Mouse (Mus musculus) G1E (cell line): ENCODE results near the gene Zkscan4. TPM values are rescaled to one million over a fixed set of nuclear protein-coding genes. Genes with fewer than 3 reads are reported as not detected.
A peak's percentile ranks its signal among the peaks of the same experiment; 100 is the strongest.

Source experiments
- ATAC-seq: 2 replicates; pipeline ENCODE4 v1.8.0; 2016; ENCODE audit warnings: mild to moderate bottlenecking; ENCODE audit not compliant: insufficient number of reproducible peaks, poor library complexity, low FRiP score, severe bottlenecking; ENCODE audit errors: extremely low read depth
- DNase-seq: peaks from one replicate; pipeline ENCODE4 v3.0.0; 2012; ENCODE audit warnings: low spot score
- H3K27me3 ChIP-seq: 2 replicates; pipeline ENCODE4 v1.6.1; 2012; ENCODE audit warnings: mild to moderate bottlenecking, low read length, inconsistent platforms; ENCODE audit not compliant: insufficient read depth
- H3K36me3 ChIP-seq: replicated peaks from 2 replicates; pipeline ENCODE3; 2012; ENCODE audit warnings: mild to moderate bottlenecking, inconsistent platforms
- H3K4me1 ChIP-seq: 2 replicates; pipeline ENCODE4 v1.6.1; 2012; ENCODE audit warnings: low read depth, low read length, inconsistent platforms, mixed read lengths; ENCODE audit not compliant: insufficient read depth
- H3K4me3 ChIP-seq: 2 replicates; pipeline ENCODE4 v1.5.1; 2012; ENCODE audit warnings: low read depth, mild to moderate bottlenecking, inconsistent platforms, low read length, moderate library complexity, mixed read lengths
- H3K9me3 ChIP-seq: replicated peaks from 2 replicates; pipeline ENCODE4 v1.6.1; 2012; ENCODE audit warnings: inconsistent platforms
- CTCF ChIP-seq: IDR thresholded peaks from 2 replicates; pipeline ENCODE4 v1.5.1; 2012; ENCODE audit warnings: low read depth, low read length, inconsistent platforms, mixed read lengths
- GATA1 ChIP-seq: IDR thresholded peaks from 2 replicates; pipeline ENCODE4 v1.6.1; 2012; ENCODE audit warnings: borderline replicate concordance, low read length, inconsistent platforms, mixed read lengths
- GATA2 ChIP-seq: IDR thresholded peaks from 2 replicates; pipeline ENCODE4 v1.6.1; 2012; ENCODE audit warnings: low read depth, low read length, inconsistent platforms, borderline replicate concordance
- POLR2AphosphoS5 ChIP-seq: IDR thresholded peaks from 2 replicates; pipeline ENCODE4 v1.6.1; 2012; ENCODE audit warnings: low read depth, low read length, inconsistent platforms; ENCODE audit not compliant: insufficient replicate concordance
- TAL1 ChIP-seq: conservative IDR thresholded peaks from 2 replicates; pipeline ENCODE4 v1.6.1; 2012; ENCODE audit warnings: low read depth, low read length, inconsistent platforms, mixed read lengths
- polyA plus RNA-seq: library from polyadenylated mRNA; stranded (reverse); fragments of >175 nt; gene quantifications from 2 replicates; pipeline ENCODE4 v1.2.3, GENCODE M21; 2012
- total RNA-seq, 2 experiments: library from RNA; stranded (forward) in 1 of 2; stranded (reverse) in 1 of 2; fragments of 200-1000 nt in 1 of 2; fragments of >200 nt in 1 of 2; fragmentation: Nextera tagmentation in 1 of 2; gene quantifications; 2 replicates each; pipeline ENCODE4 v1.2.3; 2014 to 2017

Zkscan4 gene
- total and polyA plus RNA-seq, 3 experiments: 0.05 TPM; not detected in 2

- H3K4me3 ChIP-seq: peak overlapping the region; percentile 82
- no peaks in the 10 kb centered on the region for H3K9me3 ChIP-seq
- peaks cover 22% of the 10 kb centered on the region for H3K36me3 ChIP-seq
- no peak for ATAC-seq
- no peak for TF ChIP-seq CTCF
- peaks cover 13% of the 10 kb centered on the region for H3K4me1 ChIP-seq
- no peaks in the 10 kb centered on the region for H3K27me3 ChIP-seq
- DNase-seq: no peak
These were observed 51.4 kb downstream of the Zkscan4 start for GRCm38 (mm10) chr13:21530136-21530535.

- peaks cover 17% of the 10 kb centered on the region for H3K36me3 ChIP-seq
- ATAC-seq (peak; percentile 93), DNase-seq (peak; percentile 78)
- H3K4me1 ChIP-seq: peaks cover 13% of the 10 kb centered on the region
- no peak for TF ChIP-seq TAL1
- TF ChIP-seq POLR2AphosphoS5: no peak
- no peak for TF ChIP-seq GATA2
- no peak for TF ChIP-seq CTCF
- TF ChIP-seq GATA1: no peak
- no peaks in the 10 kb centered on the region for H3K9me3 ChIP-seq
- H3K4me3 ChIP-seq: peak within 1 kb of the TSS; percentile 82
- no peaks in the 10 kb centered on the region for H3K27me3 ChIP-seq
These were observed 52.1 kb downstream of the Zkscan4 start, which contains the start of gene Zkscan8 for GRCm38 (mm10) chr13:21530781-21531201. Zkscan8 (minus strand) TSS chr13:21531120.

Other genes starting within 250 kb of the Zkscan4 start
Only the 20 nearest of the 24 such genes appear.
- not detected in 2 replicates for gene Gpx5, start 186.2 kb upstream of the Zkscan4 start, total RNA-seq (2014; fragmentation: Nextera tagmentation)
- gene Gpx5, start 186.2 kb upstream of the Zkscan4 start, total RNA-seq (2017): 0.11 TPM in 1 of 2 replicates, not detected in the other
- gene Gpx5, start 186.2 kb upstream of the Zkscan4 start, polyA plus RNA-seq: not detected in 2 replicates
- not detected in 2 replicates for gene Gpx6, start 166.8 kb upstream of the Zkscan4 start, total RNA-seq (2014; fragmentation: Nextera tagmentation)
- 0.11 and 0.29 TPM in 2 replicates for gene Gpx6, start 166.8 kb upstream of the Zkscan4 start, total RNA-seq (2017)
- gene Gpx6, start 166.8 kb upstream of the Zkscan4 start, polyA plus RNA-seq: not detected in 2 replicates
- not detected in 2 replicates for gene Olfr1367, start 132.0 kb upstream of the Zkscan4 start, total RNA-seq (2014; fragmentation: Nextera tagmentation)
- gene Olfr1367, start 132.0 kb upstream of the Zkscan4 start, total RNA-seq (2017): 0.44 TPM in 1 of 2 replicates, not detected in the other
- gene Olfr1367, start 132.0 kb upstream of the Zkscan4 start, polyA plus RNA-seq: not detected in 2 replicates
- gene Zscan12, start 116.1 kb upstream of the Zkscan4 start, total RNA-seq (2014; fragmentation: Nextera tagmentation): 10.7 and 14.6 TPM in 2 replicates
- gene Zscan12, start 116.1 kb upstream of the Zkscan4 start, total RNA-seq (2017): 16.2 and 16.8 TPM in 2 replicates
- gene Zscan12, start 116.1 kb upstream of the Zkscan4 start, polyA plus RNA-seq: 3.4 and 4.0 TPM in 2 replicates
- gene Zkscan3, start 76.2 kb upstream of the Zkscan4 start, total RNA-seq (2014; fragmentation: Nextera tagmentation): 60.6 and 78.1 TPM in 2 replicates
- gene Zkscan3, start 76.2 kb upstream of the Zkscan4 start, total RNA-seq (2017): 59.0 and 59.3 TPM in 2 replicates
- gene Zkscan3, start 76.2 kb upstream of the Zkscan4 start, polyA plus RNA-seq: 4.6 and 5.5 TPM in 2 replicates
- 5.9 and 6.8 TPM in 2 replicates for gene Pgbd1, start 37.8 kb upstream of the Zkscan4 start, total RNA-seq (2014; fragmentation: Nextera tagmentation)
- 3.9 and 4.9 TPM in 2 replicates for gene Pgbd1, start 37.8 kb upstream of the Zkscan4 start, total RNA-seq (2017)
- 0.21 and 0.22 TPM in 2 replicates for gene Pgbd1, start 37.8 kb upstream of the Zkscan4 start, polyA plus RNA-seq
- 43.0 and 43.6 TPM in 2 replicates for gene Zscan26, start 25.2 kb upstream of the Zkscan4 start, total RNA-seq (2014; fragmentation: Nextera tagmentation)
- 34.7 TPM in 2 replicates for gene Zscan26, start 25.2 kb upstream of the Zkscan4 start, total RNA-seq (2017)
- 3.2 and 3.4 TPM in 2 replicates for gene Zscan26, start 25.2 kb upstream of the Zkscan4 start, polyA plus RNA-seq
- gene Nkapl, start 10.4 kb upstream of the Zkscan4 start, total RNA-seq (2014; fragmentation: Nextera tagmentation): 2.2 TPM in 1 of 2 replicates, not detected in the other
- 0.66 and 1.1 TPM in 2 replicates for gene Nkapl, start 10.4 kb upstream of the Zkscan4 start, total RNA-seq (2017)
- gene Nkapl, start 10.4 kb upstream of the Zkscan4 start, polyA plus RNA-seq: 0.53 and 0.54 TPM in 2 replicates
- not detected in 2 replicates for gene Gm10065, start 534 bp downstream of the Zkscan4 start, total RNA-seq (2014; fragmentation: Nextera tagmentation)
- gene Gm10065, start 534 bp downstream of the Zkscan4 start, total RNA-seq (2017): 0.64 and 0.93 TPM in 2 replicates
- not detected in 2 replicates for gene Gm10065, start 534 bp downstream of the Zkscan4 start, polyA plus RNA-seq
- 1.1 and 1.7 TPM in 2 replicates for gene AK157302, start 16.3 kb downstream of the Zkscan4 start, total RNA-seq (2014; fragmentation: Nextera tagmentation)
- gene AK157302, start 16.3 kb downstream of the Zkscan4 start, total RNA-seq (2017): 0.22 and 0.58 TPM in 2 replicates
- gene AK157302, start 16.3 kb downstream of the Zkscan4 start, polyA plus RNA-seq: 0.07 TPM in 1 of 2 replicates, not detected in the other
- gene Gm11273, start 22.5 kb downstream of the Zkscan4 start, total RNA-seq (2014; fragmentation: Nextera tagmentation): 5.1 and 9.0 TPM in 2 replicates
- 9.9 and 11.6 TPM in 2 replicates for gene Gm11273, start 22.5 kb downstream of the Zkscan4 start, total RNA-seq (2017)
- gene Gm11273, start 22.5 kb downstream of the Zkscan4 start, polyA plus RNA-seq: 38.3 and 48.1 TPM in 2 replicates
- 36.9 and 42.1 TPM in 2 replicates for gene Zkscan8, start 52.2 kb downstream of the Zkscan4 start, total RNA-seq (2014; fragmentation: Nextera tagmentation)
- gene Zkscan8, start 52.2 kb downstream of the Zkscan4 start, total RNA-seq (2017): 14.2 and 15.7 TPM in 2 replicates
- gene Zkscan8, start 52.2 kb downstream of the Zkscan4 start, polyA plus RNA-seq: 4.3 and 5.8 TPM in 2 replicates
- not detected in 2 replicates for gene Olfr1366, start 63.9 kb downstream of the Zkscan4 start, total RNA-seq (2014; fragmentation: Nextera tagmentation)
- gene Olfr1366, start 63.9 kb downstream of the Zkscan4 start, total RNA-seq (2017): 0.23 and 0.44 TPM in 2 replicates
- gene Olfr1366, start 63.9 kb downstream of the Zkscan4 start, polyA plus RNA-seq: not detected in 2 replicates
- gene Olfr1535, start 81.0 kb downstream of the Zkscan4 start, total RNA-seq (2014; fragmentation: Nextera tagmentation): not detected in 2 replicates
- 0.06 and 0.11 TPM in 2 replicates for gene Olfr1535, start 81.0 kb downstream of the Zkscan4 start, total RNA-seq (2017)
- not detected in 2 replicates for gene Olfr1535, start 81.0 kb downstream of the Zkscan4 start, polyA plus RNA-seq
- not detected in 2 replicates for gene Olfr1364, start 102.9 kb downstream of the Zkscan4 start, total RNA-seq (2014; fragmentation: Nextera tagmentation)
- gene Olfr1364, start 102.9 kb downstream of the Zkscan4 start, total RNA-seq (2017): 0.17 and 0.27 TPM in 2 replicates
- not detected in 2 replicates for gene Olfr1364, start 102.9 kb downstream of the Zkscan4 start, polyA plus RNA-seq
- not detected in 2 replicates for gene Olfr1362, start 135.1 kb downstream of the Zkscan4 start, total RNA-seq (2014; fragmentation: Nextera tagmentation)
- gene Olfr1362, start 135.1 kb downstream of the Zkscan4 start, total RNA-seq (2017): 0.06 TPM in 1 of 2 replicates, not detected in the other
- not detected in 2 replicates for gene Olfr1362, start 135.1 kb downstream of the Zkscan4 start, polyA plus RNA-seq
- not detected in 2 replicates for gene Olfr11, start 163.6 kb downstream of the Zkscan4 start, total RNA-seq (2014; fragmentation: Nextera tagmentation)
- gene Olfr11, start 163.6 kb downstream of the Zkscan4 start, total RNA-seq (2017): 0.05 TPM in 1 of 2 replicates, not detected in the other
- not detected in 2 replicates for gene Olfr11, start 163.6 kb downstream of the Zkscan4 start, polyA plus RNA-seq
- not detected in 2 replicates for gene Olfr1361, start 184.5 kb downstream of the Zkscan4 start, total RNA-seq (2014; fragmentation: Nextera tagmentation)
- gene Olfr1361, start 184.5 kb downstream of the Zkscan4 start, total RNA-seq (2017): 0.05 and 0.17 TPM in 2 replicates
- gene Olfr1361, start 184.5 kb downstream of the Zkscan4 start, polyA plus RNA-seq: not detected in 2 replicates
- gene Olfr1360, start 198.5 kb downstream of the Zkscan4 start, total RNA-seq (2014; fragmentation: Nextera tagmentation): not detected in 2 replicates
- gene Olfr1360, start 198.5 kb downstream of the Zkscan4 start, total RNA-seq (2017): not detected in 2 replicates
- gene Olfr1360, start 198.5 kb downstream of the Zkscan4 start, polyA plus RNA-seq: not detected in 2 replicates
- not detected in 2 replicates for gene Olfr1359, start 219.2 kb downstream of the Zkscan4 start, total RNA-seq (2014; fragmentation: Nextera tagmentation)
- gene Olfr1359, start 219.2 kb downstream of the Zkscan4 start, total RNA-seq (2017): 0.12 and 0.22 TPM in 2 replicates
- gene Olfr1359, start 219.2 kb downstream of the Zkscan4 start, polyA plus RNA-seq: not detected in 2 replicates